Mouse (Mus musculus): Measurements from ENCODE around the gene Zfy1. TPM values are rescaled to one million over a fixed set of nuclear protein-coding genes. Genes with fewer than 3 reads are reported as not detected.
"Not testable (repeated sequence)": the region's sequence is repeated elsewhere in the genome, so short reads cannot be mapped to it uniquely, and the experiment has no call there.

Gene Zfy1
- not detected for polyA plus RNA-seq (2017; shearing (Covaris generic))

GRCm38 (mm10) chrY:797309-797708 lies at the start of gene Zfy1:
Gene Zfy1, minus strand, starts transcription at chrY:797409.
- ATAC-seq = not testable (repeated sequence)

DNA sequence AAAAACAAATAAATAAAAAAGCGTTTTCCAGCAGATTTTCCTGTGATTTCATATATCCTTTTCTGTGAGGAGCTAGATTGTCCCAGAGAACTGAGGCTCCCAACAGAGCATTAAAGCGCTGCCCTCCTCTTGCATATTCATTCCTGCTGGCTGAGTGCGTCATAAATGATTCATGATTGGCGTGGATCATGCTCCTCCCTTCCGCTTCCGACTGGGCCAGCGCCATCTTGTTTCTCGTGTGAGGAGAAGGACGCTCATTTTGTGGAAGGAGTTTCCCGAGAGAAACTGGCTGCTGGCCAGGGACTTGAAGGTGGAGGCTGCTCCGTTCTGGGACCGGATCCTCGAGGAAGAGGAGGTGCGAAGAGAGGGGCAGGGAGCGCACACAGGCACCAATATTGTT lies 21.2 kb upstream of the Zfy1 start, which contains the start of gene Uba1y:
Gene Uba1y, plus strand, starts transcription at position 254 of the 400 bp plus-strand sequence.
- ATAC-seq = no peak

DNA sequence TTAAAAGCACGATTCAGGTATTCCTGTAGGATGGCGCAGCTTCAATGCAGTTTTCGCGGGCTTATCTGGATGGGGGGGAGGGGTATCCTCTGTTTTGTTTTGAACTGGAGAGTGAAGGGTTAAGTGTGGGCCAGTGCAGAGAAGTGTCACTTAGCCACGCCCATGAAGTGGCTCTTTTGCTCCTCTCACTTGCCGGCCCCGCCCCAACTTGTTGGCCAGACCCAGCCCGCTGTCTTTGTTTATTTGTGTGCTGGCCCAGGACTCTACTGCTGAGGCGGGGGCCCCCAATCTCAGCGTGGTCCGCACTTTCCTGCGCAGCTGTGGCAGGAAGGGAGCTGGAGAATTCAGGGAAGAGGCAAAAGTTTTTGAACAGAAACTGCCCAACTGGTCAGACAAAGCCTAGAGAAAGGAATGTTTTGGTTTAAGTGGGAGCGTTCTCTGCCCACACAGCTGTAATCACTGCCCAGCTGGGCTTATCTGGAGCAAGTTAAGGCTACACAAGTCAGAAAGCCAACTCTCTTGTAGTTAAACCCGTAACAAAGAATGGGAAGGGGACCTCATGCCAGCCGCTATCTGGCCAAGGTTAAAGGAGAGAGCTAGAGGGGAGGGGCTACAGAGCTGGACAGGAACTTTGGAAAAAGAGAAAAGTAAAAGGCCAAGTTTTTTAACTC lies 11.9 kb upstream of the Zfy1 start:
- no peak for ATAC-seq

Other genes starting within 250 kb of the Zfy1 start
- not detected for gene Uba1y, start 21.2 kb upstream of the Zfy1 start, polyA plus RNA-seq (2017; shearing (Covaris generic))
- 10 to 100 TPM; 26.5 to 35.6 (median 31.7) TPM for gene Kdm5d, start 100.4 kb upstream of the Zfy1 start, polyA plus RNA-seq (2017; shearing (Covaris generic))
- 100 to 1,000 TPM; 145 to 207 (median 164) TPM for gene Eif2s3y, start 213.1 kb upstream of the Zfy1 start, polyA plus RNA-seq (2017; shearing (Covaris generic))

Measured in inflammation-experienced regulatory T-cells, adult 6 months (primary cell).